Mouse (Mus musculus) liver, embryonic 11.5 days (tissue): ENCODE measurements at regions not wholly inside any gene's neighbourhood (a gene's known extent, or its start where the extent isn't known, plus 50 kb on each side); places are given as distances from the start of the nearest gene placed in this dataset.

Experiments
- ATAC-seq: fragments of 200-750 bp; cut with Nextera tagmentation; replicated peaks from 2 replicates; pipeline ENCODE4 v1.8.0; 2017; ENCODE audit warnings: moderate number of reproducible peaks, mild to moderate bottlenecking, moderate TSS enrichment, moderate library complexity; ENCODE audit not compliant: low FRiP score
- DNase-seq: peaks from one replicate; pipeline ENCODE4 v3.0.0-alpha.2; 2017; ENCODE audit warnings: low spot score
- H3K27ac ChIP-seq: fragments of 300-500 bp; sonication (generic); 2 replicates; pipeline ENCODE4 v1.5.1; 2014; ENCODE audit warnings: mild to moderate bottlenecking, low read depth, low read length, control low read depth
- H3K27me3 ChIP-seq: fragments of 300-500 bp; sonication (generic); replicated peaks from 2 replicates; pipeline ENCODE4 v1.6.1; 2014; ENCODE audit warnings: low read length, mixed read lengths; ENCODE audit not compliant: control insufficient read depth, insufficient read depth
- H3K36me3 ChIP-seq: fragments of 300-500 bp; sonication (generic); 2 replicates; pipeline ENCODE4 v1.6.1; 2014; ENCODE audit warnings: mild to moderate bottlenecking, low read length, moderate library complexity, mixed read lengths; ENCODE audit not compliant: control insufficient read depth, insufficient read depth
- H3K4me1 ChIP-seq: fragments of 300-500 bp; sonication (generic); replicated peaks from 2 replicates; pipeline ENCODE4 v1.6.1; 2014; ENCODE audit warnings: low read length, mixed read lengths; ENCODE audit not compliant: control insufficient read depth, insufficient read depth
- H3K4me2 ChIP-seq: fragments of 300-500 bp; sonication (generic); 2 replicates; pipeline ENCODE4 v1.6.1; 2014; ENCODE audit warnings: mild to moderate bottlenecking, control low read depth, moderate library complexity
- H3K4me3 ChIP-seq: fragments of 300-500 bp; sonication (generic); 2 replicates; pipeline ENCODE4 v1.5.1; 2014; ENCODE audit warnings: low read depth, low read length, control low read depth
- H3K9ac ChIP-seq: fragments of 300-500 bp; sonication (generic); 2 replicates; pipeline ENCODE4 v1.6.1; 2014; ENCODE audit warnings: low read depth, low read length, control low read depth
- H3K9me3 ChIP-seq: fragments of 300-500 bp; sonication (generic); 2 replicates; pipeline ENCODE4 v1.6.1; 2016; ENCODE audit warnings: low read length, inconsistent platforms, mixed read lengths; ENCODE audit not compliant: control insufficient read depth
- WGBS: fragments of 180-500 bp; shearing (Covaris S2); extraction: QIAGEN DNeasy Blood & Tissue Kit; methylation state at CpG from one replicate; pipeline ENCODE4 v1.1.7; 2014; 5-methylcytosine and 5-hydroxymethylcytosine counted together

DNA sequence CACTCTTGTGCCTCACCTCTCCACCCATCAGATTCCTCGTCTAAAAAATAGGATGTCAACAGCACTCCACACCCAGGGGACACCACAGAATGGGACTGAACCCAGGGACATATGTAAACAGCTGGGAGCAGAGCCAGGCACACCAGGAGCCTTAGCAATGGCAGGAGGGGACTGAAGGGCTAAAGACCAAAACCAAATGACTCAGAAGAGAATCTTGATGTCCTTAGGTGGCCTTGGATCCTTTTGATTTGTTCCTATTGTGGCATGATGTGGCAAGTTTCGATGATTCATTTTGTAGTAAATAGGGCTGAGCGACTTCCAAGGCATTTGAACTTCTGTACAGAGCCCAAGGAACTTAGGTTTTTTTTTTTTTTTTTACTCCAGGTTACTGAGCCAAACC lies 233.4 kb downstream of the Snx10 start:
- Histone ChIP-seq H3K4me3 (no peak overlapping the region), H3K4me2 (no peak overlapping the region), H3K36me3 (no peaks in the 10 kb centered on the region), H3K9me3 (no peaks in the 10 kb centered on the region), H3K4me1 (no peaks in the 10 kb centered on the region), H3K27ac (no peak overlapping the region), H3K9ac (no peak overlapping the region), H3K27me3 (peaks cover 15% of the 10 kb centered on the region)
- DNase-seq, result no peak
- WGBS, result 76% methylated on average over 3 of the region's 3 CpGs
- ATAC-seq, result no peak

DNA sequence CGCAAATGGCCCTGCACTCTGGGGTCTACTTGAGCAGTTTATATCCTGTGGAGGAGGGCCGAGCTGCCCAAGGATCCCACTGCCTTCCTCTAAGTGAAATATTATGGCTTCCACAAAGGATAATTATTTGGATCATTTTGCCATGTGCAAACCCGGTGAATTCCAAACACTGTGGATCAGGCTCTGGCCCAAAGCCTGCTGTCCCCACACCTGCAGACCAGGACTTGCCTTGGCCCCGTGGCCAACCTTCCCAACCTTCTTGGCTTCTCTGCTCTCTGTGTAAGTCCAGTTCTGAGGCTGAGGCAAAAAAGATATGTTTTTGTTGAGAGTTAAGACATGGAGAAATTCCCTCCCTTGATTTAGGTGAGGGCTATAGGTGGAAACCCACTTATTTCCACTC lies 234.0 kb downstream of the Snx10 start:
- ATAC-seq (no peak), DNase-seq (no peak)
- H3K4me2 ChIP-seq, result no peak overlapping the region
- H3K9me3 ChIP-seq, result no peaks in the 10 kb centered on the region
- H3K9ac ChIP-seq, result no peak overlapping the region
- H3K4me3 ChIP-seq, result no peak overlapping the region
- WGBS, result 87% methylated on average over 4 of the region's 4 CpGs
- H3K27ac ChIP-seq, result no peak overlapping the region
- no peaks in the 10 kb centered on the region for H3K4me1 ChIP-seq
- no peaks in the 10 kb centered on the region for H3K36me3 ChIP-seq
- H3K27me3 ChIP-seq, result peaks cover 19% of the 10 kb centered on the region

DNA sequence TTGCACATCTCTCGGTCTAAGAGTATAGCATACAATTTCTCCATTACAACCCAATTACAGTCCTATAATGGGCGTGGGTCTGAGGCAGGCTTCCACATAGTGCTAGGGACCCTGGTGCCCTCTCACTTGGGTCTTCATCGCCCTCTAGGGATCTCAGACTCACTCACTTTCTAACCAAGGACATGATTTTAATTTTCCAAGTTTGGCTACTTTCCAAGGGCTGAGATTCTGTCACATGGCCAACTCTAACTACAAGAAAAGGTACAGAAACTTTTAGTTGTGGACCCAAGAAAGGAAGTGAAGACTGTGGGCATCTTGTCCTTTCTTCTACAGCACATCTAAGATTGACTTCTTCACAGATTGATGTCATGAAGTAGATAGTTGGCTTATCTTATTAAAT lies 235.1 kb downstream of the Snx10 start:
- H3K36me3 ChIP-seq, result no peaks in the 10 kb centered on the region
- DNase-seq, result no peak

DNA sequence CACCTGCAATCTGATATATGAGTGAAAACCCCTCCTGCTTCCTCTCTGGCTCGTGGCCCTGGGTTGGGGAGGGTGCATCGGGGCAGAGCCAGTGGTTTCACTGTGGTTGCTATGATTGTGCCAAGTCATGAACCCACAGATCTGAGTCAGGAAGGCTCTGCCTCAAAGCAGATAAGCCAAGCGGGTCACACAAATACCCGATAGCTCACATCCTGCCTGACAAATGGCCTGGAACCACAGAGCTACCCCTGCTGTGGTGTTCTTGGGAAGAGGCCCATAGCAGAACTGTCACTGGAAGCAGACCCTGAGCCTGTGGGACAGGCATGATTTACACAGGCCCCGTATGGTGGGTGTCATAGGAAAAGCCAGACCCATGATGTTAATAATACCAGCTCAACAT lies 236.7 kb downstream of the Snx10 start:
- no peak for ATAC-seq
- H3K4me2 ChIP-seq, result no peak overlapping the region
- H3K9ac ChIP-seq, result no peak overlapping the region
- H3K27me3 ChIP-seq, result peaks cover 23% of the 10 kb centered on the region
- H3K9me3 ChIP-seq, result no peaks in the 10 kb centered on the region
- no peak overlapping the region for H3K4me3 ChIP-seq
- 23% methylated on average over 5 of the region's 5 CpGs for WGBS
- no peak overlapping the region for H3K27ac ChIP-seq
- no peaks in the 10 kb centered on the region for H3K36me3 ChIP-seq
- no peak for DNase-seq
- no peaks in the 10 kb centered on the region for H3K4me1 ChIP-seq

More for the DNA sequence above, 235.1 kb downstream of the Snx10 start:
- H3K27me3 ChIP-seq, result peaks cover 20% of the 10 kb centered on the region
- H3K9me3 ChIP-seq, result no peaks in the 10 kb centered on the region
- no peak overlapping the region for H3K4me3 ChIP-seq
- no peaks in the 10 kb centered on the region for H3K4me1 ChIP-seq
- H3K9ac ChIP-seq, result no peak overlapping the region
- H3K4me2 ChIP-seq, result no peak overlapping the region
- 69% methylated on average over 3 of the region's 3 CpGs for WGBS
- no peak overlapping the region for H3K27ac ChIP-seq
- ATAC-seq, result no peak

DNA sequence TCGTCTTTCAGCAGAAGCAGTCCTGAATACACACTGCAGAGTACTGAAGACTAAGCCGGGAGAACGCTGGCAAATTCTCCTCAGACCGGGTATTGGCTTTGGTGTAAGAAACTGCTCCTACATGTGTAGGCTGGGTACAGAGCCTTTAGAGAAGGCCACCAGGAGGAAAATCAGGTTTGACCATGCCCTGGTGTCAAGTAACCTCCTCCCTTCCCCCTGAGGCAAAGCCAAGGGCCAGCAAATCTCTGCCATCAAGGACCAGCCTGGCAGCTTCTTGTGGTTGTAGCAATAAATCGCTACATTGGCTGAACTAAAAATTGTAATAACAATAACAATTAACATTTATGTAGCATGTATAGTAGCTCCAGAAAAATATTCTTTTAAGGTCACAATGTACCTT lies 237.8 kb downstream of the Snx10 start:
- WGBS, result 65% methylated on average over 5 of the region's 5 CpGs
- Histone ChIP-seq H3K4me3 (no peak overlapping the region), H3K36me3 (no peaks in the 10 kb centered on the region), H3K27me3 (peaks cover 19% of the 10 kb centered on the region), H3K9me3 (no peaks in the 10 kb centered on the region), H3K27ac (no peak overlapping the region), H3K4me2 (no peak overlapping the region), H3K4me1 (no peaks in the 10 kb centered on the region), H3K9ac (no peak overlapping the region)
- ATAC-seq (no peak), DNase-seq (no peak)

DNA sequence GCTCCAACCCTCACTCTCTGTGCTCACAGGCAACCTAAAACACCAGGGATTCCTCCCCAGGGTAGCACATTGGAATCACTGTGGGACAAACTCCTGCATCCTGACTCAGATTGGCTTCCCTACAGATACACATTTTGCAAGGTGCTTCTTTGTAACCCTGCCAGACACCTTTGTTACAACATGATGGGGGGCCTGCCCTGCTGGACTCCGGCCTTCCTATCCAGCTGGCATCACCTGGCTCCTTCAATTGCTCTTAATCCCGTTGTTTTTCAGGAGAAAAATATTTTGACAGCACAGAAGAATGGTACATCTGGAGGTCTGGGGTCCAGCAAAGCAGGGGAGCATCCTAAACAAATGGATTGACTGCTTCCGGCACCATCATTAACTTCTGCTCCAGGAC lies 242.8 kb downstream of the Snx10 start:
- Histone ChIP-seq H3K4me2 (no peak overlapping the region), H3K4me1 (peaks cover 5% of the 10 kb centered on the region; the same call in 1 of the 2 replicates), H3K9me3 (no peaks in the 10 kb centered on the region), H3K36me3 (no peaks in the 10 kb centered on the region), H3K27me3 (peaks cover 11% of the 10 kb centered on the region), H3K9ac (no peak overlapping the region), H3K27ac (no peak overlapping the region), H3K4me3 (no peak overlapping the region)
- ATAC-seq (no peak), DNase-seq (no peak)
- 46% methylated on average over 3 of the region's 3 CpGs for WGBS

DNA sequence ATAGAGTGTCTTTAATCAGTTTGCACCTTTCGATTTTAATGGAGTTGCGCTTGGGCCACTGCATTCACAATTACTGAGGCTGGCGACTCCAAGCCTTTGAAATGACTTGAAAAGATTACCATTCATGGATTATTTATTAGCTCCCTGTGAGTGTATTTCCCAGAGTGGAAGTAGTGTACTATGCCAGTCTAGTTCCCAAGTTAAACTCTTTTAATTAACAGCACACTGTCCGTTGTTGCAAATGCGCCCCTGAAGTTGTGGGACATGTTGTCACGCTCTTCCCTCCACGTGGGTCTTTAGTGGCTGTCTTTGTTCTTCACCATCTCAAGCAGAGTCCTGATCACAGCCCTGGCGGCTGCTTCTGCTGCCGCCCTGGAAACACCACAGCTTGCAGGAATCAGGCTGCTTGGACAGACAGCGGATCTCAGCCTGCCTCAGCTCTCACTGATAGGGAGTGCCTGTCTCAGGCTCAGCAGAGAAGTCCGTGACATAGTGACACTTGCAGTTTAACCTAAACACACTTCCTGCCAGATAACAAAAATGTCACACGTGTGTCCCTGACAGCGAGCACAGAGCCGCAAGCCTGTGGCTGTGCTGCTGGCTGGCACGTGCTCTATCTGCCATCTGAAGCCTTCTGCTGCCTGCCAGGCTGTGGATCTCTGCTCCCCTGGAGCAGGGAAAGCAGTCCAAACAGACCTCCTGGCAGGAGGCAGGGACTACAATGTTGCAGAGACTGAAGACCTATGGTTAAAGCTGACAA lies 244.1 kb downstream of the Snx10 start:
- Histone ChIP-seq H3K4me3 (no peak overlapping the region), H3K9ac (no peak overlapping the region), H3K4me1 (peaks cover 5% of the 10 kb centered on the region; the same call in 1 of the 2 replicates), H3K9me3 (no peaks in the 10 kb centered on the region), H3K36me3 (no peaks in the 10 kb centered on the region), H3K27me3 (peaks cover 7% of the 10 kb centered on the region), H3K4me2 (peak overlapping the region; percentile 39), H3K27ac (no peak overlapping the region)
- peak; percentile 45 for DNase-seq
- peak; percentile 49 for ATAC-seq
- 11% methylated on average over 15 of the region's 15 CpGs for WGBS

DNA sequence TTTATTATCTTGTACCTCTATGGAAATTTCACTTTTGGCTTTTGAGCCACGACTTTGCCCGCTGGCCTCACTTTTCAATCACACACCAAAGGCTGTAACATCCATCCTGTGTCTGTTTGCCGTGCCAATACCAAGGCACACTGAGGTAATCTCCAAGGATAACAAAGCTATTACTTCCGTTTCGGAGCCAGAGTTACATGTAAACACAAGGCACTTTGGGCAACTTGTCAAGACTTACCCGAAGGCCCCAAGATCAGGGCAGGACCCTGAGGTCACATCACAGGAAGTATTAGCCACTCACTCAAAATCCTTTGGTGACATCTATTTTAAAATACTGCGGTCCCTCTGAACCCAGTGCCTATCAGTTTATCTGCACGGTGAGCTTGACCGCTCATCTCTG lies 241.3 kb downstream of the Skap2 start:
- 65% methylated on average over 9 of the region's 9 CpGs for WGBS
- H3K9me3 ChIP-seq, result no peaks in the 10 kb centered on the region
- no peak overlapping the region for H3K4me2 ChIP-seq
- H3K9ac ChIP-seq, result no peak overlapping the region
- no peaks in the 10 kb centered on the region for H3K36me3 ChIP-seq
- ATAC-seq (no peak), DNase-seq (no peak)
- no peak overlapping the region for H3K27ac ChIP-seq
- H3K4me1 ChIP-seq, result peaks cover 5% of the 10 kb centered on the region; the same call in 1 of the 2 replicates
- H3K4me3 ChIP-seq, result no peak overlapping the region
- H3K27me3 ChIP-seq, result 0 out of 2 replicates have a peak, but pooled peaks cover 3% of the 10 kb centered on the region

DNA sequence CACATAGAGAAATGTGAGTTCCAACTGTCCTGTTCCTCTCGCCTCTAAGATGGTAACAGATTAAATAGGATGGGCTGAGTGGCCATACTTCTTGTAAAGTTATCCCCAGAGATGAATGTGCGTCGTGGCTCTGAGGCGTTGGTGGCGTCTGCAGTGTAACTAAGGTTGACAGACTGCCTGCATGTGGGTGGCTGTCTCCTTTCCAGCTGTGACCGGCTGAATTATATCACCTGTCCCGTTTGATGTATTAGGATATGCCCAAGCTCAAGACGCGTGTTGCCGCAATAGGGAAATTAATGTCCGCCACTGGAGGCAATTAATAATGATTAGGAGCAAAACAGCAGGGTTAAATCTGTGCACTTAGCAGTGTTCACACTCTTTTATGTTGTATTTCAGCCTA lies 240.9 kb downstream of the Skap2 start:
- no peaks in the 10 kb centered on the region for H3K9me3 ChIP-seq
- ATAC-seq (no peak), DNase-seq (no peak)
- no peaks in the 10 kb centered on the region for H3K36me3 ChIP-seq
- H3K27ac ChIP-seq, result no peak overlapping the region
- H3K4me2 ChIP-seq, result no peak overlapping the region
- no peak overlapping the region for H3K4me3 ChIP-seq
- peaks cover 5% of the 10 kb centered on the region; the same call in 1 of the 2 replicates for H3K4me1 ChIP-seq
- WGBS, result 69% methylated on average over 11 of the region's 11 CpGs
- 0 out of 2 replicates have a peak, but pooled peaks cover 2% of the 10 kb centered on the region for H3K27me3 ChIP-seq
- no peak overlapping the region for H3K9ac ChIP-seq
